Mouse (Mus musculus): ENCODE measurements around the gene Setd1a.
"Not testable (repeated sequence)": the region's sequence is repeated elsewhere in the genome, so short reads cannot be mapped to it uniquely, and the experiment has no call there.

The Setd1a gene

GRCm38 (mm10) chr7:127766851-127767609 is 9.4 kb upstream of the Setd1a start:
- no peak for DNase-seq

- DNase-seq = no peak
Measured at GRCm38 (mm10) chr7:127767671-127768345, 8.7 kb upstream of the Setd1a start.

- peak; percentile 57 for DNase-seq
Measured at GRCm38 (mm10) chr7:127768346-127768996, 8.0 kb upstream of the Setd1a start.

GRCm38 (mm10) chr7:127768997-127769593 is 7.4 kb upstream of the Setd1a start:
- DNase-seq = peak; percentile 59

GRCm38 (mm10) chr7:127769651-127770038 is 6.8 kb upstream of the Setd1a start, which contains the start of gene Orai3:
Orai3 (plus strand) TSS chr7:127769815.
- DNase-seq = peak; percentile 66

- DNase-seq = peak; percentile 9
Measured at GRCm38 (mm10) chr7:127770039-127770905, 6.2 kb upstream of the Setd1a start.

- DNase-seq = peak; percentile 34
Measured at GRCm38 (mm10) chr7:127771262-127771661, 5.2 kb upstream of the Setd1a start.

- no peak for DNase-seq
Measured at GRCm38 (mm10) chr7:127772080-127772479, 4.4 kb upstream of the Setd1a start.

GRCm38 (mm10) chr7:127772557-127772956 is 3.9 kb upstream of the Setd1a start:
- no peak for DNase-seq

- DNase-seq = peak; percentile 84
Measured at GRCm38 (mm10) chr7:127773664-127774384, 2.6 kb upstream of the Setd1a start.

- DNase-seq = not testable (repeated sequence)
Measured at GRCm38 (mm10) chr7:127775837-127776236, 633 bp upstream of the Setd1a start.

GRCm38 (mm10) chr7:127776878-127777473 is 506 bp downstream of the Setd1a start:
- DNase-seq = peak; percentile 97

GRCm38 (mm10) chr7:127777474-127778266 is 1.2 kb downstream of the Setd1a start:
- DNase-seq = peak; percentile 63

- no peak for DNase-seq
Measured at GRCm38 (mm10) chr7:127778350-127778749, 1.9 kb downstream of the Setd1a start.

- DNase-seq = no peak
Measured at GRCm38 (mm10) chr7:127785308-127785707, 8.8 kb downstream of the Setd1a start, which contains the start of gene Gm49388. Gm49388 (plus strand) TSS chr7:127785608.

- DNase-seq = no peak
Measured at GRCm38 (mm10) chr7:127797076-127797845, 20.8 kb downstream of the Setd1a start.

- no peak for DNase-seq
Measured at GRCm38 (mm10) chr7:127798591-127798990, 22.1 kb downstream of the Setd1a start.

GRCm38 (mm10) chr7:127799211-127799610 is 22.7 kb downstream of the Setd1a start:
- no peak for DNase-seq

- DNase-seq = no peak
Measured at GRCm38 (mm10) chr7:127799738-127800137, 23.3 kb downstream of the Setd1a start.
